Mouse (Mus musculus): ENCODE measurements around the gene Rbm26. TPM values are rescaled to one million over a fixed set of nuclear protein-coding genes. Genes with fewer than 3 reads are reported as not detected.
A peak's percentile ranks its signal among the peaks of the same experiment; 100 is the strongest.

The Rbm26 gene
- polyA plus RNA-seq, 1 experiment from 2014 or later: 14.8 TPM

- H3K27me3 ChIP-seq (replicated peaks; ENCODE audit: control insufficient read depth, insufficient read depth, low read length): no peaks in the 10 kb centered on the region
- H3K4me1 ChIP-seq (replicated peaks; ENCODE audit: control insufficient read depth, insufficient read depth, low read length): no peaks in the 10 kb centered on the region
- no peak for ATAC-seq
- peak; percentile 59 for TF ChIP-seq CTCF (IDR thresholded peaks at IDR 0.05; ENCODE audit: low read depth)
- no peaks in the 10 kb centered on the region for H3K9me3 ChIP-seq (ENCODE audit: control insufficient read depth)
- no peak overlapping the region for H3K4me2 ChIP-seq (replicated peaks; ENCODE audit: low read depth)
- no peak overlapping the region for H3K9ac ChIP-seq (ENCODE audit: low read depth, low read length)
- WGBS: 46% methylated on average over 3 of the region's 3 CpGs
- H3K4me3 ChIP-seq (ENCODE audit: low read depth, low read length): no peak overlapping the region
- no peaks in the 10 kb centered on the region for H3K36me3 ChIP-seq (ENCODE audit: control insufficient read depth, insufficient read depth)
- no peak overlapping the region for H3K27ac ChIP-seq (ENCODE audit: low read depth, low read length)
Measured at GRCm38 (mm10) chr14:105184866-105185265, 7.7 kb upstream of the Rbm26 start.

GRCm38 (mm10) chr14:105182786-105183185 is 5.7 kb upstream of the Rbm26 start:
- H3K4me2 ChIP-seq (replicated peaks; ENCODE audit: low read depth): no peak overlapping the region
- 74% methylated on average over 3 of the region's 3 CpGs for WGBS
- no peak overlapping the region for H3K9ac ChIP-seq (ENCODE audit: low read depth, low read length)
- H3K4me1 ChIP-seq (replicated peaks; ENCODE audit: control insufficient read depth, insufficient read depth, low read length): no peaks in the 10 kb centered on the region
- no peaks in the 10 kb centered on the region for H3K36me3 ChIP-seq (ENCODE audit: control insufficient read depth, insufficient read depth)
- no peaks in the 10 kb centered on the region for H3K27me3 ChIP-seq (replicated peaks; ENCODE audit: control insufficient read depth, insufficient read depth, low read length)
- ATAC-seq: no peak
- TF ChIP-seq CTCF (IDR thresholded peaks at IDR 0.05; ENCODE audit: low read depth): no peak
- H3K9me3 ChIP-seq (ENCODE audit: control insufficient read depth): no peaks in the 10 kb centered on the region
- H3K27ac ChIP-seq (ENCODE audit: low read depth, low read length): no peak overlapping the region
- H3K4me3 ChIP-seq (ENCODE audit: low read depth, low read length): no peak overlapping the region

GRCm38 (mm10) chr14:105179733-105180132 is 2.6 kb upstream of the Rbm26 start:
- Histone ChIP-seq H3K4me2 (replicated peaks; ENCODE audit: low read depth) (no peak overlapping the region), H3K27me3 (replicated peaks; ENCODE audit: control insufficient read depth, insufficient read depth, low read length) (no peaks in the 10 kb centered on the region), H3K9ac (ENCODE audit: low read depth, low read length) (no peak overlapping the region), H3K27ac (ENCODE audit: low read depth, low read length) (no peak overlapping the region), H3K4me3 (ENCODE audit: low read depth, low read length) (no peak overlapping the region), H3K9me3 (ENCODE audit: control insufficient read depth) (no peaks in the 10 kb centered on the region), H3K4me1 (replicated peaks; ENCODE audit: control insufficient read depth, insufficient read depth, low read length) (0 out of 2 replicates have a peak, but pooled peaks cover 2% of the 10 kb centered on the region), H3K36me3 (ENCODE audit: control insufficient read depth, insufficient read depth) (no peaks in the 10 kb centered on the region)
- TF ChIP-seq CTCF (IDR thresholded peaks at IDR 0.05; ENCODE audit: low read depth): no peak
- WGBS: 89% methylated on average over 3 of the region's 3 CpGs
- no peak for ATAC-seq

- no peak overlapping the region for H3K4me2 ChIP-seq (replicated peaks; ENCODE audit: low read depth)
- TF ChIP-seq CTCF (IDR thresholded peaks at IDR 0.05; ENCODE audit: low read depth): no peak
- H3K9me3 ChIP-seq (ENCODE audit: control insufficient read depth): no peaks in the 10 kb centered on the region
- no peak overlapping the region for H3K27ac ChIP-seq (ENCODE audit: low read depth, low read length)
- no peak overlapping the region for H3K4me3 ChIP-seq (ENCODE audit: low read depth, low read length)
- 0 out of 2 replicates have a peak, but pooled peaks cover 5% of the 10 kb centered on the region for H3K4me1 ChIP-seq (replicated peaks; ENCODE audit: control insufficient read depth, insufficient read depth, low read length)
- no peaks in the 10 kb centered on the region for H3K27me3 ChIP-seq (replicated peaks; ENCODE audit: control insufficient read depth, insufficient read depth, low read length)
- 74% methylated on average over 6 of the region's 7 CpGs for WGBS
- no peak for ATAC-seq
- H3K36me3 ChIP-seq (ENCODE audit: control insufficient read depth, insufficient read depth): no peaks in the 10 kb centered on the region
- no peak overlapping the region for H3K9ac ChIP-seq (ENCODE audit: low read depth, low read length)
Measured at GRCm38 (mm10) chr14:105178996-105179395, 1.9 kb upstream of the Rbm26 start.

- Histone ChIP-seq H3K9ac (ENCODE audit: low read depth, low read length) (peak overlapping the region; percentile 99), H3K36me3 (ENCODE audit: control insufficient read depth, insufficient read depth) (no peaks in the 10 kb centered on the region), H3K9me3 (ENCODE audit: control insufficient read depth) (no peaks in the 10 kb centered on the region), H3K4me2 (replicated peaks; ENCODE audit: low read depth) (peak overlapping the region; percentile 78), H3K27me3 (replicated peaks; ENCODE audit: control insufficient read depth, insufficient read depth, low read length) (no peaks in the 10 kb centered on the region), H3K27ac (ENCODE audit: low read depth, low read length) (peak overlapping the region; percentile 86), H3K4me3 (ENCODE audit: low read depth, low read length) (peak overlapping the region; percentile 97), H3K4me1 (replicated peaks; ENCODE audit: control insufficient read depth, insufficient read depth, low read length) (0 out of 2 replicates have a peak, but pooled peaks cover 5% of the 10 kb centered on the region)
- ATAC-seq: peak; percentile 72
- under 1% methylated on average over 73 of the region's 74 CpGs for WGBS
- no peak for TF ChIP-seq CTCF (IDR thresholded peaks at IDR 0.05; ENCODE audit: low read depth)
Measured at GRCm38 (mm10) chr14:105176381-105177168, 552 bp downstream of the Rbm26 start.

GRCm38 (mm10) chr14:105167181-105167580 is 9.9 kb downstream of the Rbm26 start:
- Histone ChIP-seq H3K27ac (ENCODE audit: low read depth, low read length) (no peak overlapping the region), H3K4me2 (replicated peaks; ENCODE audit: low read depth) (no peak overlapping the region), H3K4me1 (replicated peaks; ENCODE audit: control insufficient read depth, insufficient read depth, low read length) (no peaks in the 10 kb centered on the region), H3K9ac (ENCODE audit: low read depth, low read length) (no peak overlapping the region), H3K36me3 (ENCODE audit: control insufficient read depth, insufficient read depth) (no peaks in the 10 kb centered on the region), H3K9me3 (ENCODE audit: control insufficient read depth) (no peaks in the 10 kb centered on the region), H3K27me3 (replicated peaks; ENCODE audit: control insufficient read depth, insufficient read depth, low read length) (no peaks in the 10 kb centered on the region), H3K4me3 (ENCODE audit: low read depth, low read length) (no peak overlapping the region)
- TF ChIP-seq CTCF (IDR thresholded peaks at IDR 0.05; ENCODE audit: low read depth): no peak
- no peak for ATAC-seq
- WGBS: 93% methylated on average over 1 of the region's 1 CpGs
